Mouse (Mus musculus): ENCODE measurements around the gene 2900026A02Rik.

DNA sequence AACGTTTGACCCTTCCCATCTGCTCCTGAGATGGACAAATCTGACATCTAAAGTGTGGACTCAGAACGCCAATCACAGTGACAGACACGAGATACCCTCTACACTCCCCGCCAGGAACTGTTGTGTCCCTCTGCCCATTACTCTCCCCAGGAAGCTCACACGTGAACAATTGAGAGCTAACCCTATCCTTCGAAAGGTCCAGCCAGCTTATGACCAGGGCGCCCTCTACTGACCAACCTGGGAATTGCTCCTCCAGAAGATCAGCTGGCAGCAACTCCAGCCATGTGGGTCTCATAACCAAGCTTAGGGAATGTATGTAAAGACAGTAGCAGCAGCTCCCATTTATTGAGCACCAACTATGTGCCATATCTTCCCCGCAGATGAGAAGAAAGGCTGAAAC, 65.9 kb downstream of the 2900026A02Rik start:
- 0 out of 2 replicates have a peak, but pooled peaks have one; percentile 15 for TF ChIP-seq CTCF (IDR thresholded peaks at IDR 0.05; ENCODE audit: low read depth, low read length)
- no peak for TF ChIP-seq TAL1 (conservative IDR thresholded peaks at IDR 0.05; ENCODE audit: low read depth, low read length)
